Mouse (Mus musculus) thymus, adult 2 months (tissue): ENCODE results near the gene Trp73. TPM values are rescaled to one million over a fixed set of nuclear protein-coding genes. Genes with fewer than 3 reads are reported as not detected.

Experiments
- DNase-seq: peaks from one replicate; pipeline ENCODE4 v3.0.0; 2021
- H3K27ac ChIP-seq: fragments of 200-500 bp; 2 replicates; pipeline ENCODE4 v1.5.1; 2012; ENCODE audit warnings: low read length, control low read depth; ENCODE audit not compliant: control insufficient read depth, insufficient read depth
- H3K27me3 ChIP-seq: fragments of 200-500 bp; 2 replicates; pipeline ENCODE4 v1.6.1; 2012; ENCODE audit warnings: mild to moderate bottlenecking, low read length, moderate library complexity, mixed read lengths; ENCODE audit not compliant: control insufficient read depth, insufficient read depth
- H3K36me3 ChIP-seq: fragments of 200-500 bp; 2 replicates; pipeline ENCODE4 v1.6.1; 2012; ENCODE audit warnings: mild to moderate bottlenecking, low read length, moderate library complexity; ENCODE audit not compliant: control insufficient read depth, insufficient read depth
- H3K4me1 ChIP-seq: fragments of 200-500 bp; replicated peaks from 2 replicates; pipeline ENCODE4 v1.6.1; 2012; ENCODE audit warnings: low read length; ENCODE audit not compliant: control insufficient read depth, insufficient read depth
- H3K4me3 ChIP-seq: fragments of 200-500 bp; 2 replicates; pipeline ENCODE4 v1.5.1; 2012; ENCODE audit warnings: mild to moderate bottlenecking, low read length, control low read depth, moderate library complexity; ENCODE audit not compliant: control insufficient read depth, insufficient read depth
- CTCF ChIP-seq: fragments of 200-500 bp; IDR thresholded peaks from 2 replicates; pipeline ENCODE4 v1.5.1; 2012; ENCODE audit warnings: mild to moderate bottlenecking, control low read depth, low read length, moderate library complexity, borderline replicate concordance; ENCODE audit not compliant: control insufficient read depth, poor library complexity, insufficient read depth; ENCODE audit errors: extremely low read depth
- POLR2A ChIP-seq: fragments of 200-500 bp; IDR thresholded peaks from 2 replicates; pipeline ENCODE4 v1.6.1; 2012; ENCODE audit warnings: mild to moderate bottlenecking, low read length, control low read depth, moderate library complexity; ENCODE audit not compliant: control insufficient read depth, poor library complexity, insufficient read depth; ENCODE audit errors: extremely low read depth
- WGBS: fragments of 180-500 bp; shearing (Covaris S2); methylation state at CpG from one replicate; pipeline ENCODE4 v1.1.7; 2018; 5-methylcytosine and 5-hydroxymethylcytosine counted together
- polyA plus RNA-seq: library from polyadenylated mRNA; depleted of rRNA; stranded (reverse); fragments of >200 nt; gene quantifications from 2 replicates; pipeline ENCODE4 v1.2.3, GENCODE M21; 2012

The Trp73 gene
- polyA plus RNA-seq, 1 experiment: 1.0 TPM

DNA sequence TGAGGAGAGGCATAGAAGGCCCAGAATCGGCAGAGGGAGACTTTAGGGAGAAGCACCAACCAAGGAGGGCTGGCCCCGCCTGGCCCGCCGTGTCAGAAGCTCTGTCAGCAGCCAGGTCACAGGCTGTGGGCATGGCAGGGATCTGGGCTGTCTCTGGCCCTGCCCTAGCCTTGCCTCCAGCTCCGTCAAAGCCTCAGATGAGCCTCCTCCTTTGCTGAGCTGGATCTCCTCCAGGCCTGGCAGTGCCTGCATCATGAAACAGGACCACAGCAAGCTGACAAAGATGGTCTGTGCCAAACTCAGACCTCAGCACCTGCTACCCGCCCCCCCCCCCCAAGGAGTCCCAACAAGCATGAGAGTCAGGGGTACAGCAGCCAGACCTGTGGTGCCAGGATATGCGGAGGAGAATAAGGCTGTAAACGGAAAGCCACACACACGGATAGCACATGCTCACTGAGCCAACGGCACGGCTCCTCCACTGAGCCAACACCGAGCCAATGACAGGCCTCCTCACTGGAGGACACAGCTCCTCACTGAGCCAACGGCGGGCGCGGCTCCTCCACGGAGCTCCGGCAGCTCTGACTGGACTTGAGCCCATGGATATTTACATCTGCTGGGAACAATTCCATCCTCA is 30.7 kb downstream of the Trp73 start:
- DNase-seq: no peak
- WGBS: 59% methylated on average over 18 of the region's 18 CpGs
- Histone ChIP-seq H3K4me1 (0 out of 2 replicates have a peak, but pooled peaks cover 2% of the 10 kb centered on the region), H3K4me3 (no peak overlapping the region), H3K36me3 (no peaks in the 10 kb centered on the region), H3K27ac (no peak overlapping the region), H3K27me3 (no peaks in the 10 kb centered on the region)
- TF ChIP-seq POLR2A: no peak
- no peak for TF ChIP-seq CTCF

DNA sequence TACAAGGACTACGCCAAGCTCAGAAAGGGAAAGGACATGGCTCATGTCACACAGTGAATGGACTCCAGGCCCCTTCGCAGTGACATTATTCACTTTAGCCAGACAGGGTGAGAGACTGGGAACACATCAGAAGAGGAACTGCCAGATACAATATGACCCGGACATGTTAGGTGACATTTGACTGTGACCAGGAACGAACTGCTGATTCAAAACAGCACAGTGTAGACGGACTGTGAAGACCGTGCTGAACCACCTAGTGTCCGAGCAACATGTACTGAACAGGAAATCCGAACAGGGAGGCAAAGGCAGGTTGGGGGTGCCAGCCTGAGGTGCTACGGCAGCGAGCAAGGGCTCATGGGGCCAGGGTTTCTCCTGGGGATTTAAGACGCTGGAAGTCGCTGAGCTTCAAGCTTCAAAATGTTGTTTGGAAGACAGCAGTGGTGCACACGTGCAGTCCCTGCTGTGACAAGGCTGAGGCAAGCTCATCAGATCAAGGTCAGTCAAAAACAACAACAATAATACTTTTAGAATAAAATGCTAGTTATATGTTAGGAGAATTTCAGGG is 33.4 kb downstream of the Trp73 start:
- no peak overlapping the region for H3K4me3 ChIP-seq
- TF ChIP-seq POLR2A (no peak), CTCF (no peak)
- H3K27ac ChIP-seq: no peak overlapping the region
- H3K36me3 ChIP-seq: no peaks in the 10 kb centered on the region
- 73% methylated on average over 13 of the region's 13 CpGs for WGBS
- no peak for DNase-seq
- 0 out of 2 replicates have a peak, but pooled peaks cover 2% of the 10 kb centered on the region for H3K4me1 ChIP-seq
- H3K27me3 ChIP-seq: no peaks in the 10 kb centered on the region

DNA sequence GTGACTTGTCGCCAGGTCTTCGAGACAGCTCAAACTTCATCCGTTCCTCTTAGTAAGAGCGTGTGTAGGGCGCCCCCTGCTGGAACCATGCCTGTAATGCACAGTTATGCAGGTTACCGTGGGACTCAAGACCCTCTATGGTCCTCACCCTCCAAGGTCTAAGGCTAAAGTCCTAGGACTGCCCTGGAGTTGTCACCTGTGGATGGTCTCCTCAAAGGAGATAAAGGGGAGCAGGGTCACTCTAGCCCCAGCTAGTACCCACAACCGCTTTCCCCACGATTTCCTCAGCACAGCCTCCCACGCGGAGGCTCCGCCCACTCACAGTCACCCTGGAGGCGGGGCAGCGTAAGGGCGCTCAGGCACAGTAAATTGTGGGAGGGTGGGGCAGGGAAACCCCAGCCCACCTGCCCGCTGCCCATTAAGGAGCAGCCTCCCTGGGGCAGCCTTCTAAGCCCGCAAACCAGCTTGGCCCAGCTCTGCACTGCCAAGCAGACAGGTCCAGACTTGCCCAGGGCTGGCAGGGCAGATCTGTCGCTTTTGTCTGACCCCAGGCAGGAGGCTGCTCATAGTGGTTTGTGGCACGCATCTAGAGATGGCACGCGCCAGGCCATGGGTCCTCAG is 34.5 kb downstream of the Trp73 start:
- no peak overlapping the region for H3K4me3 ChIP-seq
- WGBS: 30% methylated on average over 20 of the region's 20 CpGs
- peak; percentile 49; the same call in 1 of the 2 replicates for TF ChIP-seq CTCF
- no peak for TF ChIP-seq POLR2A

DNA sequence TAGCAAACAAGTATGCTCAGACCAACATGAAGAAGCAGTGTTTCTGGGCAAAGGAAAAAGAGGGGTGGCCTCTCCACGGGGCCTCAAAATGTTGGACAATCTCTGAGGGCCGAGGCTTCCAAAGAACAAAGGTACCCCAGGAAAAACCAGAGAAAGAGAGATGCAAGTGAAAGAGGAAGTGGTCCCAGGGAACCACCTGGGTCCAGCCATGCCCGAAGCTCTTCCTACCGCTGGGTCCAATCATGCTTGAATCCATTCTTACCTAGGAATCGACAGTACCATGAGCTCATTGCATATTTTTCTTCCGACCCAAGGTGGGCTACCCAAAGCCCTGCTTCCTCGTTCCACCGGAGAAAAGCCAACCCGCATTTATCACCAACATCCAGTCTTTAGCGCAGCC is 36.1 kb downstream of the Trp73 start:
- Histone ChIP-seq H3K27me3 (no peaks in the 10 kb centered on the region), H3K4me3 (no peak overlapping the region), H3K36me3 (no peaks in the 10 kb centered on the region), H3K27ac (no peak overlapping the region), H3K4me1 (0 out of 2 replicates have a peak, but pooled peaks cover 2% of the 10 kb centered on the region)
- 79% methylated on average over 10 of the region's 10 CpGs for WGBS
- no peak for DNase-seq
- TF ChIP-seq CTCF: no peak
- TF ChIP-seq POLR2A: no peak

More for the DNA sequence above, 34.5 kb downstream of the Trp73 start:
- DNase-seq: peak; percentile 41
- Histone ChIP-seq H3K27me3 (no peaks in the 10 kb centered on the region), H3K4me1 (0 out of 2 replicates have a peak, but pooled peaks cover 2% of the 10 kb centered on the region), H3K27ac (no peak overlapping the region), H3K36me3 (no peaks in the 10 kb centered on the region)

DNA sequence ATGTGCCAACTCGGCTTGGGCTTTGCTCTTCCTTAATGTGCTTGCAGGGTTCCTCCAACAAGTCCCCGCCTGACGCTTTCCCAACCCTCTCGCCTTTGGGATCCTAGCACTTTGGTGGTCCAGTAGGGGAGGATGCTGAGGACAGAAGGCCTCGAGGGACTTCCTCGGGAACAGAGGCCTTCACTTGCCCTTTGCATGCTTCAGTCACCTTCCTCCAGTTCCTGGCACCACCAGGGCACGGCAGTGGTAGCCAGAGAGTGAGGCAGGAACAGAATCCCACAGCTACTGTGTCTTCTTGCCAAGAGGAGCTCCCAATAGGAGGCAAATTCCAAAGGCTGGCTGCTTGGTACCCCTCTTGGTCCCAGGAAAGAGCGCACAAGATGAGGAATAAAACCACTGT is 36.6 kb downstream of the Trp73 start:
- Histone ChIP-seq H3K36me3 (no peaks in the 10 kb centered on the region), H3K4me3 (no peak overlapping the region), H3K4me1 (0 out of 2 replicates have a peak, but pooled peaks cover 2% of the 10 kb centered on the region), H3K27me3 (no peaks in the 10 kb centered on the region), H3K27ac (no peak overlapping the region)
- TF ChIP-seq POLR2A (no peak), CTCF (no peak)
- WGBS: 81% methylated on average over 8 of the region's 8 CpGs
- DNase-seq: no peak

DNA sequence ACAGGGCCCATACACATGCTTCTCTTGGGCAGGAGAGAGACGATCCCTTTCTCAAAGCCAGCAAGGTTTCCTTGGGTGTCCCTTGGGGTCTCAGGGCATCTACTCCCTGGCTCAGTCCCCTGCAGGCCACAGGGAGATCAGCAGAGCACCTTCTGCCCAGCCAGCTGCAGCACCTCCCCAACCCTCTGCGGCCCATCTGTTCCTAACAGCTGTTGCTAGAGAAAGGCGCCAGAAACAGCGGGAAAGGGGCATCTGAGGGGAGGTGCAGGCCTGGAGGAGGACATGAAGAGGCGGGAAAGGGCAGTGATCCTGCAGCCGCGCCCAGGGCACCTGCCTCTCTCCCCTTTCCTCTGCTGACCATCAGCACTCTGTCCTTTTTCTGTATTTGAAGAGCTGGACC is 40.6 kb downstream of the Trp73 start:
- WGBS: 48% methylated on average over 7 of the region's 7 CpGs
- Histone ChIP-seq H3K36me3 (no peaks in the 10 kb centered on the region), H3K27ac (no peak overlapping the region), H3K4me1 (no peaks in the 10 kb centered on the region), H3K4me3 (no peak overlapping the region), H3K27me3 (no peaks in the 10 kb centered on the region)
- no peak for TF ChIP-seq CTCF
- TF ChIP-seq POLR2A: no peak
- no peak for DNase-seq
